Comparison of ENCODE assay signal across 14 mouse cellular contexts in genomic region chr12:82294906-82295887, GRCm38 (mm10).
A peak's percentile ranks its signal among the peaks of the same experiment; 100 is the strongest.
DNase-seq lines count a peak whose midpoint lies in the region; ATAC-seq lines count a peak whose summit lies in the region.
"Had no signal": no experiment of that assay in that cellular context is flagged by ENCODE, and none has a peak within 500 bp of the region (broad histone marks: within the 10 kb centered on the region; RNA-seq: fewer than 3 reads in every experiment).

No protein-coding gene starts in this region.

- DNase-seq in CD4-positive, CD25-positive, alpha-beta regulatory T cell, adult 2 months (ENCODE audit: low read depth, low spot score) = peak; percentile 15
- peak; percentile 12 for DNase-seq in CD4-positive helper T cell, adult 2 months (ENCODE audit: low read depth, low spot score)
- peak; percentile 40 for DNase-seq in kidney, postnatal 14 days
- DNase-seq in thymus, postnatal 0 days (ENCODE audit: low spot score) = peak; percentile 86
- DNase-seq in adrenal gland, postnatal 4 days (ENCODE audit: low spot score in 2 of 2) = no peak
- no peak for DNase-seq in adrenal gland, postnatal 10 days
- DNase-seq: adrenal gland, postnatal 25 days; cerebellum, postnatal 36 days; gastrocnemius, postnatal 10 days; layer of hippocampus, adult 9-11 months; liver, embryonic 13.5 days had no signal

- ATAC-seq in CD4-positive, CD25-positive, alpha-beta regulatory T cell, adult 4 months = no peak
- ATAC-seq in megakaryocyte progenitor cell, adult 5-6 weeks (replicated peaks; ENCODE audit: poor library complexity) = no peak
- ATAC-seq: intestine, embryonic 16.5 days had no signal

Comparison
In these comparisons a context has a peak if more than half of its experiments do, and no peak if none do; other contexts are left out.
1. DNase-seq: peak in CD4-positive, CD25-positive, alpha-beta regulatory T cell, adult 2 months (single experiment), CD4-positive helper T cell, adult 2 months (single experiment), kidney, postnatal 14 days (single experiment) and thymus, postnatal 0 days (single experiment); none in adrenal gland, postnatal 4 days (0 of 2) and adrenal gland, postnatal 10 days (single experiment).